8 mouse cellular contexts compared by ENCODE assay signal in the genomic region with DNA sequence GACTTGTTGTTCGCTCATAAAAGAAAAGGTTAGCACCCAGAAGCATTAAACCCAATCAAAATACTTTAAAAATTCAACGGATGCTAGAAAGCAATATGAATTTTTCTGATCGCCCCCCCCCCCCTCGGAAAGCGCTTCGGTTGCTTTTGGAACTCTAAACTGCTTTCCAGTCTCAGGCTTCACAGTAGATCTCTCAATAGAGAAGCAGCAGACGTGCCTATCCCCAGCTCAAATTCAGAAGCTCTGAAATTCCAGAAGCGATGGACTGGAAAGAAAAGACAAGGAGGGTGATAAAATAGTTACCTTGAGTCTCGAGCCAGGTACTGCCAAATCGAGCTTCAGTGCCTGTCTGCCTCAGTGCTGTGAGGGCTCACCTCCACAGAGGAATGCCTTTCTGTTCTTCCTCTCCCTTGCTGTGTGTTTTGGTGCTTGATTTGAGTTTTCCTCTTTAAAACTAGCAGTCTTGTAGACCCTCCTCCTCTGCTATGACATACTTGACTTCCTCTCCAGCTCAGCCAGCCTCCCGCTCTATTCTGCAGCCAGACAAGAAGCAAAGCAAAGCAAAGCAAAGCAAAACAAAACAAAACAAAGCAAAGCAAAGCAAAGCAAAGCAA. TPM values are rescaled to one million over a fixed set of nuclear protein-coding genes. Genes with fewer than 3 reads are reported as not detected.
DNase-seq lines count a peak whose midpoint lies in the region; ATAC-seq and TF ChIP-seq lines count a peak whose summit lies in the region.

Kctd12b (minus strand) TSS at position 610 of the 614 bp plus-strand sequence.

- H3K4me2 ChIP-seq in heart, embryonic 11.5 days: peak within 1 kb of the TSS; percentile 55

- no peak for TF ChIP-seq CTCF in small intestine, adult 2 months (IDR thresholded peaks at IDR 0.05; ENCODE audit: extremely low read depth, insufficient read length, insufficient replicate concordance, low read depth, low read length)

- no peak for TF ChIP-seq POLR2A in small intestine, adult 2 months (IDR thresholded peaks at IDR 0.05; ENCODE audit: low read depth, low read length)

- WGBS in heart, embryonic 11.5 days (ENCODE audit: insufficient replicate concordance): 22% methylated on average over 11 of the region's 11 CpGs
- 16% methylated on average over 11 of the region's 11 CpGs for WGBS in small intestine, adult 2 months

- H3K4me3 ChIP-seq in heart, embryonic 11.5 days (ENCODE audit: low read depth, low read length): peak within 1 kb of the TSS; percentile 37
- peak within 1 kb of the TSS; percentile 48 for H3K4me3 ChIP-seq in small intestine, adult 2 months (ENCODE audit: low read depth, low read length)

- ATAC-seq in heart, embryonic 11.5 days (replicated peaks; ENCODE audit: insufficient number of reproducible peaks, low FRiP score, low TSS enrichment): no peak

- 0 out of 2 replicates have a peak within 1 kb of the TSS, but pooled peaks have one; percentile 35 for H3K27ac ChIP-seq in heart, embryonic 11.5 days (ENCODE audit: low read depth, low read length)
- H3K27ac ChIP-seq in small intestine, adult 2 months (ENCODE audit: insufficient read depth, low read depth, low read length): peak within 1 kb of the TSS; percentile 5; the same call in 1 of the 2 replicates

- H3K9ac ChIP-seq in heart, embryonic 11.5 days (ENCODE audit: low read depth, low read length): peak within 1 kb of the TSS; percentile 60; the same call in 1 of the 2 replicates

- no peaks in the 10 kb centered on the region for H3K36me3 ChIP-seq in heart, embryonic 11.5 days (ENCODE audit: control insufficient read depth, insufficient read depth, low read length)
- H3K36me3 ChIP-seq in small intestine, adult 2 months (ENCODE audit: control insufficient read depth, insufficient read depth, low read length): no peaks in the 10 kb centered on the region

- peak; percentile 14 to 15 for DNase-seq in cerebellum, postnatal 10 days
- no peak for DNase-seq in cerebellum, postnatal 4 days (ENCODE audit: low spot score in 2 of 2)
- peak; percentile 27 for DNase-seq in embryo, embryonic 10.5 days (ENCODE audit: low spot score)
- DNase-seq in kidney, adult 9 months: peak; percentile 33
- peak; percentile 10 for DNase-seq in lung, postnatal 14 days
- DNase-seq in left cerebral cortex, adult 18-20 months (ENCODE audit: low spot score in 2 of 2): no peak

- H3K27me3 ChIP-seq in heart, embryonic 11.5 days (ENCODE audit: control insufficient read depth, insufficient read depth, low read length): no peaks in the 10 kb centered on the region
- H3K27me3 ChIP-seq in small intestine, adult 2 months (ENCODE audit: control insufficient read depth, insufficient read depth, low read length): no peaks in the 10 kb centered on the region

- H3K9me3 ChIP-seq in heart, embryonic 11.5 days (replicated peaks; ENCODE audit: control insufficient read depth, low read length): no peaks in the 10 kb centered on the region

- no peaks in the 10 kb centered on the region for H3K4me1 ChIP-seq in heart, embryonic 11.5 days (ENCODE audit: control insufficient read depth, insufficient read depth, low read length)
- H3K4me1 ChIP-seq in small intestine, adult 2 months (ENCODE audit: control insufficient read depth, insufficient read depth, insufficient read length, low read length): no peaks in the 10 kb centered on the region

RNA-seq across cellular contexts. Expression of gene Kctd12b, which starts in this region (rescaled TPM):
- 2.5 and 4.3 TPM in 2 replicates for polyA plus RNA-seq in heart, embryonic 11.5 days (2014; fragmentation: Nextera tagmentation; extraction: Ambion mirVana)
- 0.24 and 0.51 TPM in 2 replicates for polyA plus RNA-seq in small intestine, adult 2 months (2012; rRNA removed)
- 1 to 10 TPM; 2.2 to 2.4 TPM for total RNA-seq in left cerebral cortex, adult 18-20 months (2021)

Comparison
In these comparisons a context has a peak if more than half of its experiments do, and no peak if none do; other contexts are left out.
1. DNase-seq: peak in cerebellum, postnatal 10 days (2 of 2), embryo, embryonic 10.5 days (single experiment), kidney, adult 9 months (single experiment) and lung, postnatal 14 days (single experiment); none in cerebellum, postnatal 4 days (0 of 2) and left cerebral cortex, adult 18-20 months (0 of 2).